Mouse (Mus musculus) myocyte (in vitro differentiated cells): ENCODE data around the gene Rad54l. TPM values are rescaled to one million over a fixed set of nuclear protein-coding genes. Genes with fewer than 3 reads are reported as not detected.

Experiments
- H3K27me3 ChIP-seq: one replicate; pipeline ENCODE4 v1.6.1; 2011; ENCODE audit not compliant: control insufficient read depth, insufficient read depth, insufficient read length
- H3K36me3 ChIP-seq: one replicate; pipeline ENCODE4 v1.6.1; 2011; ENCODE audit not compliant: control insufficient read depth, insufficient read depth
- H3K4me2 ChIP-seq: one replicate; pipeline ENCODE4 v1.6.1; 2011; ENCODE audit warnings: low read depth, control low read depth
- H3K4me3 ChIP-seq: one replicate; pipeline ENCODE4 v1.5.1; 2011; ENCODE audit warnings: mild to moderate bottlenecking, control low read depth, moderate library complexity
- H3K79me2 ChIP-seq: one replicate; pipeline ENCODE4 v1.6.1; 2011; ENCODE audit not compliant: control insufficient read depth, insufficient read depth
- H3ac ChIP-seq: one replicate; pipeline ENCODE4 v1.6.1; 2011; ENCODE audit not compliant: control insufficient read depth, insufficient read length
- CEBPB ChIP-seq: IDR thresholded peaks from 2 replicates; pipeline ENCODE4 v1.6.1; 2011; ENCODE audit warnings: mild to moderate bottlenecking, moderate library complexity; ENCODE audit not compliant: poor library complexity, insufficient read depth, severe bottlenecking
- E2F4 ChIP-seq: IDR thresholded peaks from one replicate; pipeline ENCODE4 v1.6.1; 2011; ENCODE audit warnings: mild to moderate bottlenecking, control low read depth, moderate library complexity; ENCODE audit not compliant: insufficient read depth
- MAX ChIP-seq: IDR thresholded peaks from one replicate; pipeline ENCODE4 v1.6.1; 2011; ENCODE audit warnings: low read depth, mild to moderate bottlenecking, control low read depth
- MYOD1 ChIP-seq, 3 experiments: IDR thresholded peaks; one replicate each; pipeline ENCODE4 v1.6.1; 2011; ENCODE audit warnings: control low read depth in 2 of 3, low read depth in 2 of 3, mild to moderate bottlenecking in 2 of 3, moderate library complexity in 1 of 3; ENCODE audit not compliant: insufficient read length in 2 of 3, control insufficient read depth in 1 of 3
- MYOG ChIP-seq, 3 experiments: IDR thresholded peaks; one replicate each; pipeline ENCODE4 v1.6.1; 2011; ENCODE audit warnings: control low read depth in 2 of 3, low read depth in 2 of 3, mild to moderate bottlenecking in 2 of 3; ENCODE audit not compliant: insufficient read length in 2 of 3, control insufficient read depth in 1 of 3, insufficient read depth in 1 of 3
- POLR2A ChIP-seq: IDR thresholded peaks from one replicate; pipeline ENCODE4 v1.6.1; 2011; ENCODE audit warnings: low read depth, mild to moderate bottlenecking, control low read depth, moderate library complexity; ENCODE audit not compliant: insufficient read length
- POLR2AphosphoS2 ChIP-seq: IDR thresholded peaks from one replicate; pipeline ENCODE4 v1.6.1; 2011; ENCODE audit warnings: low read depth, control low read depth; ENCODE audit not compliant: insufficient read length
- REST ChIP-seq: IDR thresholded peaks from one replicate; pipeline ENCODE4 v1.6.1; 2011; ENCODE audit warnings: mild to moderate bottlenecking, control low read depth, moderate library complexity; ENCODE audit not compliant: insufficient read depth, insufficient read length
- SRF ChIP-seq: IDR thresholded peaks from one replicate; pipeline ENCODE4 v1.6.1; 2011; ENCODE audit warnings: low read depth; ENCODE audit not compliant: control insufficient read depth, insufficient read length
- TCF12 ChIP-seq: IDR thresholded peaks from one replicate; pipeline ENCODE4 v1.6.1; 2011; ENCODE audit warnings: mild to moderate bottlenecking, control low read depth; ENCODE audit not compliant: poor library complexity, insufficient read depth, severe bottlenecking
- TCF3 ChIP-seq: IDR thresholded peaks from one replicate; pipeline ENCODE4 v1.6.1; 2011; ENCODE audit warnings: low read depth, control low read depth; ENCODE audit not compliant: insufficient read length
- USF1 ChIP-seq: IDR thresholded peaks from one replicate; pipeline ENCODE4 v1.6.1; 2011; ENCODE audit warnings: low read depth, mild to moderate bottlenecking, control low read depth, moderate library complexity
- polyA plus RNA-seq: library from polyadenylated mRNA; unstranded; fragments of >200 nt; fragmentation: generic; extraction: Trizol; gene quantifications from one replicate; pipeline ENCODE4 v1.2.1, GENCODE M21; 2012; ENCODE audit warnings: missing spikeins

Rad54l gene
- polyA plus RNA-seq, 1 experiment, result 2.2 TPM

DNA sequence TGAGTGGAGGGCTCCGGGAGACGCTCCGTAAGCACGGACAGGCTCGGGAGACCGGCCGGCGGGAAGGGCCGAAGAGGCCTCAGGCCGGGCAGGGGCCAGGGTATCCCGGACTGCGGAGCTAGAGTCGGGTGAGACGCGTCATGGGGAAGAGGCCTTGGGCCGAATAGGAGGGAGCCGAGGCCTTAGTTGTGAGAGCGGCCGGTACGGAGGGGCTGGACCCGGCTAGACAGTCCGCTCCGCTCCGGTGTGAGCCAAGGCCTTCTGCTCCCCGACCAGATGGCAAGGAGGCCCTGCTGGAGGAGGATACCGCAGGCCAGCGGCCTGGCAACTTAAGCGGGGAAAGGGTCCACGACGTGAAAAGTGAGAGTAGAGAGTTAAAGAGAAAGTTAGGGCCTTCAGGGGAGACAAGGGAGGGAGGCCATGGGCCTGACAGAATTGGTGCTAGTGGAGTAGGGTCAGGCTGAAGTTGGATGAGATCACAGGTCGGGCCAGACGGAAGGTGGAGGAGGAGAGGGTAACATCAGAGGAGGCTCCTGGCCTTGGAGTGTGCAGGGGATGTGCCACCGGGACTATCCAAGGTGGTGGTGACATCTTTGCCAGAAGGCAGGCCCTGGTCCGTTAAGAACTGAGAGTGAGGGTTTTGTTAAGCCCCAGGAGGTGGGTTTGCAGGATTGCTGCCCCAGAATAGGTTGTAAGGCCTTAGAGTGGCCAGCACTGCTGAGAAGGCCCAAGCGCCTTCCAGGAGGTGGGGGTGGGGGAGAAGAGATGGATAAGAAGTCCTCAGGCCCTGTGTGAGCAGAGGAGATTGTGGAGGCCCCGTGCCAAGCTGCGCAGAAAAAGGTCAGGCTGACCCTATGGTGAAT lies 46.9 kb downstream of the Rad54l start:
- Histone ChIP-seq H3K4me2 (peak overlapping the region; percentile 89), H3K79me2 (peaks cover 71% of the 10 kb centered on the region), H3K4me3 (peak overlapping the region; percentile 71), H3K27me3 (no peaks in the 10 kb centered on the region), H3K36me3 (peaks cover 18% of the 10 kb centered on the region), H3ac (peak overlapping the region; percentile 80)
- TF ChIP-seq POLR2A (no peak), TCF3 (no peak), USF1 (no peak), SRF (no peak), REST (no peak), MYOD1 (IDR thresholded peaks at IDR 0.05; ENCODE audit: control insufficient read depth in 1 of 3, insufficient read length in 2 of 3, low read depth in 2 of 3) (no peak), MYOG (IDR thresholded peaks at IDR 0.05; ENCODE audit: control insufficient read depth in 1 of 3, insufficient read depth in 1 of 3, insufficient read length in 2 of 3, low read depth in 2 of 3) (no peak)

DNA sequence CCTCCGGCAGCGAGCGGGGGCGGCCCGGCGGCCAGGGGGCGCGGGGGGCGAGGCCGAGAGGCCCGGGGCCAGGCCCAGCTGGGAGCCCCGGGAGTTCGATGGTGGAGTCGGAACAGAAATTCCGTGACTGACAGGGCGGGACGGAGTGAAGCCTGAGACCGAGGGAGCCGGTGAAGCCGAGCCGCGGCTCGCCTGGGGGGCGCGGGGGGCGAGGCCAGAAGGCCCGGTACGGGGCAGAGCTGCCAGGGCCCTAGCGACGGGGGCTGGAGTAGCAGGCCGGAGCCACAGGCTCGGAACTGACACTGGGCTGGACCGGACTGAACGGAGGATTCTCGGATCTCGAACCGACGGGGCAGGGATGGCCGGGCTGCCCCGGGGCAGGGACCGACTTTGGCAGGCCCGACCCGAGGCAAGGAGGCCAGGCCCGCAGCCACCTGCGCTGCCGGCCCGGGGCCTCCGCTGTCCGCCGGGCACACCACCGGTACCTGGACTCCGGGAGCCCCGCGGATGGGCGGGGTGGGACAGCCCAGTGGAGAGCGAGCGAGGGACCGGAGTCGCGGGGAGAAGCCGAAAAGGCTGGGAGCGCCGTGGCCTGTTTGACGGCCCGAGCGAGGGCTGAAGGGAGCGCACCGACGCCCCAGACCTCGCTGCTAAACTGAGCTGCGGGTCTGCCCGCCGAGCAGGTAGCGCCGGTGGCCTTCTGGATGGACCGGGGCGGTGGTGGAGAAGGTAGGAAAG lies 47.7 kb downstream of the Rad54l start:
- Histone ChIP-seq H3K4me2 (peak overlapping the region; percentile 89), H3K36me3 (peaks cover 13% of the 10 kb centered on the region), H3K27me3 (no peaks in the 10 kb centered on the region), H3ac (peak overlapping the region; percentile 80), H3K4me3 (peak overlapping the region; percentile 71), H3K79me2 (peaks cover 79% of the 10 kb centered on the region)
- no peak for TF ChIP-seq MYOD1 (IDR thresholded peaks at IDR 0.05; ENCODE audit: control insufficient read depth in 1 of 3, insufficient read length in 2 of 3, low read depth in 2 of 3)
- no peak for TF ChIP-seq SRF
- no peak for TF ChIP-seq CEBPB
- no peak for TF ChIP-seq MAX
- TF ChIP-seq USF1, result no peak
- TF ChIP-seq TCF12, result no peak
- TF ChIP-seq REST, result no peak
- no peak for TF ChIP-seq E2F4

DNA sequence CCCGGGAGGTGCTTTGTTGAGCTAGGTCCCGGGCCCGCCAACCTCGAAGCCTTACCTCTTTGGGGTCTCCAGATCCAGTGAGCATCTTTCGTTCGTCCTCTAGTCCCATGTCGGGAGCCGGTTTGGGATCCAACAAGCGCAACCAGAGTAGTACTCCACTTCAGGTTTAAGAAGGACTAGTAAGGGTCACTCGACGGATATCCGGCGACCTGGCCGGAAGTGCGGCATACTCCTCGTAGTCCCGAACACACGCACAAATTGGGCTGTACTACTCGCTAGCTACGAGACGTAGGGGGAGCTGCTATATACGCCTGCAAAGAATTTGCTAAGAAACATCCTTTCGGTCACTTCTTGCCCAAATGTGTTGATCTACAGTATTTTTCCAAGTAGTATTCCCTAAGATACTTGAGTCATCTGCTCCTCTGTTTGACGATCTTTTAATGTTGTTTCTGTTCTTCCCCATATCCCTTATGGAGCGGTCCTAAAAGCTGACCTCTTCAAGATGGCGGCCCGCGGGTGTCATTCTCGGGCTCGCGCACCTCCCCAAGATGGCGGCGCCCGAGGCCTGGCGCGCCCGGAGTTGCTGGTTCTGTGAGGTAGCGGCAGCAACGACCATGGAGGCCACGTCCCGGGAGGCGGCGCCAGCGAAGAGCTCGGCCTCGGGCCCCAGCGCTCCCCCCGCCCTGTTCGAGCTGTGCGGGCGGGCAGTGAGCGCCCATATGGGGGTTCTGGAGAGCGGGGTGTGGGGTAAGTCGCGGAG lies 48.4 kb downstream of the Rad54l start, which contains the start of the genes Uqcrh and Lrrc41:
Gene Uqcrh, minus strand, starts transcription at position 211 of the 760 bp plus-strand sequence.
Gene Lrrc41, plus strand, starts transcription at position 409 of the 760 bp plus-strand sequence.
- TF ChIP-seq E2F4, result no peak
- TF ChIP-seq REST, result no peak
- peak; percentile 82 for TF ChIP-seq POLR2AphosphoS2
- TF ChIP-seq POLR2A, result peak; percentile 86
- Histone ChIP-seq H3K27me3 (no peaks in the 10 kb centered on the region), H3K4me3 (peak within 1 kb of the TSS; percentile 71), H3K79me2 (peaks cover 87% of the 10 kb centered on the region), H3K36me3 (peaks cover 6% of the 10 kb centered on the region), H3ac (peak within 1 kb of the TSS; percentile 80), H3K4me2 (peak within 1 kb of the TSS; percentile 94)

DNA sequence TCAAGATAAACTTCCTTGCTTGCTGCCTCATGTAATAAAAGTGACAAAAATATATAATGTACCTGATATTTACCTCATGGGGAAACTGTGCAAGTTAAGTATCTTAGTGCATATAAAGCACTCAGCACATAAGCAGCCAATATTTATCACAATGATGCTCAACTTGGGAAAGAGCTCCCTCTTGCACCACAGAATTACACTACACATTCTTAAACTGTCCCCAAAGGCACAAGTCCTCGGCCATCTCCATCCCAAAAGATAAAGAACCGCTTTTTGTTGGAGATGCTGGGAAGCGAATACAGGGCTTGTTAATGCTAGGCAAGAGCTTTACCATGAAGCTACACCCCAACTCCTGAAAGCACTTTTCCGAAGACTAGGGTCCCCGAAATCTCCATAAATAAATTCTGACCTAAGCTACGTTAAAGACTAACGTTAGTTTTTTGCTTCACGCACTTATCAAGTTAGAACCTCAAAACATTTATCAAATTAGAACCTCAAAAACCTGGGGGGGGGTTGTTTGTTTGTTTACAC lies 49.3 kb downstream of the Rad54l start:
- no peaks in the 10 kb centered on the region for H3K27me3 ChIP-seq
- H3K4me3 ChIP-seq, result peak overlapping the region; percentile 71
- peaks cover 84% of the 10 kb centered on the region for H3K79me2 ChIP-seq
- TF ChIP-seq TCF12, result no peak
- no peak for TF ChIP-seq MAX
- no peak for TF ChIP-seq POLR2AphosphoS2
- no peak for TF ChIP-seq MYOG (IDR thresholded peaks at IDR 0.05; ENCODE audit: control insufficient read depth in 1 of 3, insufficient read depth in 1 of 3, insufficient read length in 2 of 3, low read depth in 2 of 3)
- TF ChIP-seq CEBPB, result no peak
- TF ChIP-seq POLR2A, result no peak
- no peak for TF ChIP-seq MYOD1 (IDR thresholded peaks at IDR 0.05; ENCODE audit: control insufficient read depth in 1 of 3, insufficient read length in 2 of 3, low read depth in 2 of 3)
- TF ChIP-seq E2F4, result no peak
- no peak for TF ChIP-seq USF1
- no peak for TF ChIP-seq SRF
- TF ChIP-seq REST, result no peak
- TF ChIP-seq TCF3, result no peak
- H3K4me2 ChIP-seq, result peak overlapping the region; percentile 94
- no peak overlapping the region for H3ac ChIP-seq
- H3K36me3 ChIP-seq, result peaks cover 11% of the 10 kb centered on the region
